Mouse (Mus musculus) ES-Bruce4 (cell line): ENCODE measurements around the gene Foxred1. TPM values are rescaled to one million over a fixed set of nuclear protein-coding genes. Genes with fewer than 3 reads are reported as not detected.

ENCODE experiments used
- H3K27ac ChIP-seq: 2 replicates; pipeline ENCODE4 v1.5.1; 2012; ENCODE audit warnings: low read length, inconsistent platforms; ENCODE audit not compliant: insufficient read depth
- H3K27me3 ChIP-seq: 2 replicates; pipeline ENCODE4 v1.6.1; 2012; ENCODE audit warnings: mild to moderate bottlenecking, low read length, inconsistent platforms; ENCODE audit not compliant: control insufficient read depth, poor library complexity, insufficient read depth, severe bottlenecking
- H3K36me3 ChIP-seq: 2 replicates; pipeline ENCODE4 v1.6.1; 2012; ENCODE audit warnings: inconsistent platforms, mild to moderate bottlenecking, low read length, moderate library complexity; ENCODE audit not compliant: control insufficient read depth, poor library complexity, insufficient read depth, severe bottlenecking
- H3K4me1 ChIP-seq: one replicate; pipeline ENCODE4 v1.8.1; 2011; ENCODE audit warnings: low read length; ENCODE audit not compliant: control insufficient read depth, insufficient read depth
- H3K4me3 ChIP-seq: 2 replicates; pipeline ENCODE4 v1.5.1; 2011; ENCODE audit warnings: low read depth, mild to moderate bottlenecking, low read length
- H3K9ac ChIP-seq: 2 replicates; pipeline ENCODE4 v1.6.1; 2012; ENCODE audit warnings: low read depth, mild to moderate bottlenecking, inconsistent platforms; ENCODE audit not compliant: poor library complexity, severe bottlenecking
- H3K9me3 ChIP-seq: replicated peaks from 2 replicates; pipeline ENCODE4 v1.6.1; 2012; ENCODE audit warnings: mild to moderate bottlenecking, low read length, inconsistent platforms; ENCODE audit not compliant: control insufficient read depth, poor library complexity, insufficient read depth, severe bottlenecking
- CTCF ChIP-seq: IDR thresholded peaks from one replicate; pipeline ENCODE4 v1.8.1; 2011; ENCODE audit warnings: low read depth, low read length
- EP300 ChIP-seq: IDR thresholded peaks from 2 replicates; pipeline ENCODE4 v1.6.1; 2011; ENCODE audit warnings: low read depth, low read length; ENCODE audit not compliant: insufficient read depth
- POLR2A ChIP-seq: IDR thresholded peaks from one replicate; pipeline ENCODE4 v1.8.1; 2011; ENCODE audit warnings: low read length; ENCODE audit not compliant: insufficient read depth
- polyA plus RNA-seq: library from polyadenylated mRNA; stranded (reverse); fragments of >200 nt; gene quantifications from 2 replicates; pipeline ENCODE4 v1.2.4, GENCODE M21; 2011; ENCODE audit warnings: low read depth; ENCODE audit not compliant: missing spikeins, insufficient read depth, insufficient read length

Foxred1 gene
- polyA plus RNA-seq, 1 experiment = 34.7 TPM

- H3K27me3 ChIP-seq = no peaks in the 10 kb centered on the region
- H3K9ac ChIP-seq = no peak overlapping the region
- no peak overlapping the region for H3K4me3 ChIP-seq
- no peaks in the 10 kb centered on the region; the same call in 1 of the 2 replicates for H3K36me3 ChIP-seq
- no peaks in the 10 kb centered on the region for H3K9me3 ChIP-seq
- TF ChIP-seq POLR2A = no peak
- no peak for TF ChIP-seq CTCF
- no peak for TF ChIP-seq EP300
- H3K27ac ChIP-seq = no peak overlapping the region
- H3K4me1 ChIP-seq = no peaks in the 10 kb centered on the region
These were observed 47.7 kb downstream of the Foxred1 start for GRCm38 (mm10) chr9:35163011-35163690.

- no peaks in the 10 kb centered on the region for H3K27me3 ChIP-seq
- no peak overlapping the region for H3K9ac ChIP-seq
- H3K36me3 ChIP-seq = no peaks in the 10 kb centered on the region; the same call in 1 of the 2 replicates
- TF ChIP-seq CTCF (no peak), EP300 (no peak), POLR2A (no peak)
- no peak overlapping the region for H3K4me3 ChIP-seq
- no peaks in the 10 kb centered on the region for H3K4me1 ChIP-seq
- H3K27ac ChIP-seq = no peak overlapping the region
- H3K9me3 ChIP-seq = no peaks in the 10 kb centered on the region
These were observed 49.1 kb downstream of the Foxred1 start for GRCm38 (mm10) chr9:35161721-35162120.

- Histone ChIP-seq H3K27ac (no peak overlapping the region), H3K36me3 (no peaks in the 10 kb centered on the region; the same call in 1 of the 2 replicates), H3K27me3 (no peaks in the 10 kb centered on the region), H3K4me1 (no peaks in the 10 kb centered on the region), H3K4me3 (no peak overlapping the region), H3K9me3 (no peaks in the 10 kb centered on the region), H3K9ac (no peak overlapping the region)
- TF ChIP-seq EP300 (no peak), POLR2A (no peak), CTCF (no peak)
These were observed 50.2 kb downstream of the Foxred1 start for GRCm38 (mm10) chr9:35160662-35161061.

- Histone ChIP-seq H3K27me3 (no peaks in the 10 kb centered on the region), H3K9ac (no peak overlapping the region), H3K4me1 (no peaks in the 10 kb centered on the region), H3K36me3 (no peaks in the 10 kb centered on the region), H3K4me3 (no peak overlapping the region), H3K9me3 (no peaks in the 10 kb centered on the region), H3K27ac (no peak overlapping the region)
- TF ChIP-seq EP300 = no peak
- TF ChIP-seq POLR2A = no peak
- no peak for TF ChIP-seq CTCF
These were observed 52.4 kb downstream of the Foxred1 start for GRCm38 (mm10) chr9:35158477-35158876.

GRCm38 (mm10) chr9:35156862-35157261 lies 54.0 kb downstream of the Foxred1 start:
- no peak for TF ChIP-seq POLR2A
- no peak for TF ChIP-seq EP300
- TF ChIP-seq CTCF = no peak
- Histone ChIP-seq H3K27ac (no peak overlapping the region), H3K9me3 (no peaks in the 10 kb centered on the region), H3K4me3 (no peak overlapping the region), H3K36me3 (no peaks in the 10 kb centered on the region), H3K9ac (no peak overlapping the region), H3K27me3 (no peaks in the 10 kb centered on the region), H3K4me1 (no peaks in the 10 kb centered on the region)

GRCm38 (mm10) chr9:35156002-35156710 lies 54.7 kb downstream of the Foxred1 start:
- H3K36me3 ChIP-seq = no peaks in the 10 kb centered on the region
- no peaks in the 10 kb centered on the region for H3K27me3 ChIP-seq
- no peak overlapping the region for H3K4me3 ChIP-seq
- H3K27ac ChIP-seq = no peak overlapping the region
- H3K9me3 ChIP-seq = no peaks in the 10 kb centered on the region
- no peaks in the 10 kb centered on the region for H3K4me1 ChIP-seq
- H3K9ac ChIP-seq = no peak overlapping the region
- TF ChIP-seq POLR2A = no peak
- TF ChIP-seq EP300 = no peak
- TF ChIP-seq CTCF = no peak

Other genes with a start within 250 kb of the Foxred1 start
- gene St3gal4, start 91.8 kb downstream of the Foxred1 start, polyA plus RNA-seq = 8.0 and 9.5 TPM in 2 replicates
- gene Dcps, start 35.0 kb downstream of the Foxred1 start, polyA plus RNA-seq = 41.1 and 41.4 TPM in 2 replicates
- 96.9 and 100 TPM in 2 replicates for gene Srpr, start 10.9 kb downstream of the Foxred1 start, polyA plus RNA-seq
- 10.8 and 11.8 TPM in 2 replicates for gene Tirap, start 10.8 kb downstream of the Foxred1 start, polyA plus RNA-seq
- 32.1 and 34.5 TPM in 2 replicates for gene Fam118b, start 56.8 kb upstream of the Foxred1 start, polyA plus RNA-seq
- 21.4 and 26.0 TPM in 2 replicates for gene Rpusd4, start 56.8 kb upstream of the Foxred1 start, polyA plus RNA-seq
- gene Cdon, start 210.1 kb upstream of the Foxred1 start, polyA plus RNA-seq = 22.9 and 31.1 TPM in 2 replicates